Mouse (Mus musculus): ENCODE measurements around the gene Phactr2.

DNA sequence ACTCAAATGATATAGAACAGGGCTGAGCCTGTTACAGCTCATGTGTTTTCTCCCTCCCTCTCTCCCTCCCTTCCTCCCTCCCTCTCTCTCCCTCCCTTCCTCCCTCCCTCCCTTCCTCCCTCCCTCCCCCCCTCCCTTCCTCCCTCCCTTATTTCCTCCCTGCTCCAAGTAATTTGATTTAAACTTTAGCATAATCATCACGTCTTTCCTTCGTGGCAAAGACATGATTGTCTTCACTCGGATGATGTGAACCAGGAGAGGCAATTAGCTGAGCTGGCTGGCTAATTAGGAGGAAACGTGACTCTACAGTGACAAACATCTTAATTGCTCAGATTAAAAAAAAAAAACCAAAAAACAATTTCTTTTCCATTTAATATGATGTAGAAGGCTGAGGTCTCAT is 55.0 kb downstream of the Phactr2 start:
- no peak for TF ChIP-seq CTCF (IDR thresholded peaks at IDR 0.05; ENCODE audit: low read depth, low read length)
- no peak for TF ChIP-seq POLR2A (IDR thresholded peaks at IDR 0.05; ENCODE audit: insufficient read depth, low read length)
- TF ChIP-seq EP300 (IDR thresholded peaks at IDR 0.05; ENCODE audit: insufficient read depth, low read depth, low read length), result no peak

Data from ES-Bruce4 (cell line).